Mouse (Mus musculus) stomach, embryonic 16.5 days (tissue): ENCODE measurements around the gene Utp11. TPM values are rescaled to one million over a fixed set of nuclear protein-coding genes. Genes with fewer than 3 reads are reported as not detected.

Source experiments
- microRNA counts: library from miRNA; unstranded; fragments of <30 nt; microRNA quantifications from one replicate; lab custom pipeline; 2016
- microRNA-seq: library from miRNA; unstranded; fragments of <30 nt; microRNA quantifications from one replicate; pipeline ENCODE4, GENCODE M21; 2016
- polyA plus RNA-seq: library from polyadenylated mRNA; unstranded; fragments of >200 nt; fragmentation: Nextera tagmentation; extraction: Ambion mirVana; gene quantifications from 2 replicates; pipeline ENCODE4 v1.2.1, GENCODE M21; 2015

Gene Utp11
- polyA plus RNA-seq, 1 experiment from 2014 or later: 88.8 TPM

MicroRNA genes within 50 kb of the gene (microRNA counts, 519-probe panel; counts per million panel counts)
- not detected for microRNA mmu-miR-697 (lab: Ali Mortazavi, UCI)

Small RNA genes lying within 50 kb of the gene (microRNA-seq; reads per million reads assigned to microRNA genes)
- gene Gm24721 (not detected), gene Mir697 (not detected)

Other genes with a start within 250 kb of the Utp11 start
- gene 3100002H09Rik, start 82.8 kb downstream of the Utp11 start, polyA plus RNA-seq: not detected in 2 replicates
- 0.13 and 0.14 TPM in 2 replicates for gene Pou3f1, start 36.8 kb downstream of the Utp11 start, polyA plus RNA-seq
- 10.1 and 10.8 TPM in 2 replicates for gene Fhl3, start 7.1 kb upstream of the Utp11 start, polyA plus RNA-seq
- 114 and 118 TPM in 2 replicates for gene Sf3a3, start 21.2 kb upstream of the Utp11 start, polyA plus RNA-seq
- 33.0 and 35.8 TPM in 2 replicates for gene Inpp5b, start 48.2 kb upstream of the Utp11 start, polyA plus RNA-seq
- gene Mtf1, start 108.5 kb upstream of the Utp11 start, polyA plus RNA-seq: 13.9 and 14.5 TPM in 2 replicates
- 20.0 and 22.3 TPM in 2 replicates for gene Yrdc, start 157.1 kb upstream of the Utp11 start, polyA plus RNA-seq
- gene 1110065P20Rik, start 157.6 kb upstream of the Utp11 start, polyA plus RNA-seq: 40.9 and 47.4 TPM in 2 replicates
- gene Maneal, start 168.6 kb upstream of the Utp11 start, polyA plus RNA-seq: 0.41 and 0.59 TPM in 2 replicates
- 0.09 and 0.14 TPM in 2 replicates for gene Epha10, start 187.3 kb upstream of the Utp11 start, polyA plus RNA-seq
- gene 9930104L06Rik, start 243.4 kb upstream of the Utp11 start, polyA plus RNA-seq: 10.9 and 11.8 TPM in 2 replicates
- gene Cdca8, start 245.7 kb upstream of the Utp11 start, polyA plus RNA-seq: 111 and 114 TPM in 2 replicates